Mouse (Mus musculus) kidney, adult 8-10 months (tissue): Measurements from ENCODE around the gene Rab31.

Experiments
- DNase-seq, 2 experiments: peaks; one replicate each; pipeline ENCODE4 v3.0.0; 2022

Gene Rab31

GRCm38 (mm10) chr17:65613463-65614412 is 158.8 kb downstream of the Rab31 start, which contains the start of gene Vapa:
Vapa (minus strand) TSS chr17:65613555.
- DNase-seq = peak; percentile 98

- no peak for DNase-seq
These were observed 159.4 kb downstream of the Rab31 start for GRCm38 (mm10) chr17:65613142-65613462.

GRCm38 (mm10) chr17:65612391-65613141 is 160.0 kb downstream of the Rab31 start:
- peak; percentile 28 to 51 for DNase-seq

- no peak for DNase-seq
These were observed 160.8 kb downstream of the Rab31 start for GRCm38 (mm10) chr17:65611721-65612120.

GRCm38 (mm10) chr17:65608743-65609142 is 163.8 kb downstream of the Rab31 start:
- no peak for DNase-seq

- DNase-seq = no peak
These were observed 164.3 kb downstream of the Rab31 start for GRCm38 (mm10) chr17:65608312-65608687.

GRCm38 (mm10) chr17:65607574-65608311 is 164.8 kb downstream of the Rab31 start:
- DNase-seq = peak in 1 of 2 experiments; percentile 11

- no peak for DNase-seq
These were observed 166.5 kb downstream of the Rab31 start for GRCm38 (mm10) chr17:65606014-65606413.

GRCm38 (mm10) chr17:65604892-65605291 is 167.7 kb downstream of the Rab31 start:
- no peak for DNase-seq

GRCm38 (mm10) chr17:65604315-65604714 is 168.2 kb downstream of the Rab31 start:
- no peak for DNase-seq
